Mouse (Mus musculus) kidney, adult 2 months (tissue): ENCODE data around the gene Zfyve19.

Experiments
- CTCF ChIP-seq: fragments of 200-500 bp; conservative IDR thresholded peaks from 2 replicates; pipeline ENCODE4 v1.5.1; 2011; ENCODE audit warnings: low read depth, mild to moderate bottlenecking, control low read depth, low read length, moderate library complexity, mixed read lengths; ENCODE audit not compliant: insufficient read depth, insufficient read length
- POLR2A ChIP-seq: fragments of 200-500 bp; IDR thresholded peaks from one replicate; pipeline ENCODE4 v1.6.1; 2011; ENCODE audit warnings: low read depth, low read length, control low read depth

DNA sequence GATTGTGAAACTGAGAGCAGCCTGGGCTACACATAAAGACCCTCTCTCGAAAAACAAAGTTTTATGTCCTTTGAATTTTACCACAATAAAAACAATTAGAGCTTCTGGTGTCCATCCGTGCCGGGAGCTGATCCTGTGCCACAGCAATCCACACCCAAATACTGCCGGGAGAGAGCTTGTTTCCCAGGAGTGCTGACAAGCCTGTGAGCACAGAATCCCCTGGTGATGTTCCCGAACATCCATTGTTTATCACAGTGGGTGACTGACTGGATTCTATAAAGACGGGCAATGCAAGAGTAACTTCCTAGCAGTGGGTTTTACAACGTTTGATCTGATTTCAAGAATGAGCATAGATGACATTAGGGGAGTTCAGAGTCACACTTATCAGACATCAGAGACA lies 46.6 kb downstream of the Zfyve19 start:
- TF ChIP-seq CTCF (no peak), POLR2A (no peak)
